Mouse (Mus musculus) CD4-positive helper T cell, adult 2 months (primary cell): ENCODE results near the gene Glipr2.

Source experiments
- DNase-seq: peaks from one replicate; pipeline ENCODE4 v3.0.0-alpha.2; 2012; ENCODE audit warnings: low read depth, missing footprints, low spot score

Gene Glipr2

DNA sequence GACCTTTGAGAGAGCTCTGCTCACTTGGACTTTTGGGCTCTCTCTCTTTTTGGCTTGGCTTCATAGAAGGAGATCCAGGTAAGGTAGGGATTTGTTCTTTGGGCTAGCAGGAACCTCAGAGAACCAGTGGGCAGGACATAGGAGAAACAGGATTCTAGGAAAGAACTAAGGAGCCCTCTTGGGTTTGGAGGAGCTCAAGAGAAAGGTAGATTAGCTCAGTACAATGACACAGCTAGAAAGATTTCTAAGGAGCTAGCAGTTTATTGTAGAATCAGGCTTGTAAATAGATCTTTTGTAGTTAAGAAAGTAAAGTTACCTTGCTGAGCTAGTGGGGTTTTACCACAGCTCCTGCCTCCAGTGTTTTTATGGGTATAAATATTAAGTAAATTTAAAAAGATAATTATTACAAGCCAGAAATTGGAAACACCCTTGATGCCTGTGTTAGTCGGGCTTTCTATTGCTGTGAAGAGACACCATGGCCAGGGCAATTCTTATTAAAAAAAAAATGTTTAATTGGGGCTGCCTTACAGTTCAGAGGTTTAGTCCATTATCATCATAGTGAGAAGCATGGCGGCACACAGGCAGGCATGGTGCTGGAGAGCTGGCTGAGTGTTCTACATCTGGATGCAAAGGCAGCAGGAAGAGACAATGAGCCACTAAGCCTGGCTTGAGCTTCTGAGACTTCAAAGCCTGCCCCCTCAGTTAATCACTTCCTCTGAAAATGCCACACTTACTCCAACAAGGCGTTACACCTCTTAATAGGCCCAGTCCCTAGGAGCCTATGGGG is 47.6 kb downstream of the Glipr2 start:
- DNase-seq: no peak

GRCm38 (mm10) chr4:44010176-44010575 is 53.0 kb downstream of the Glipr2 start:
- DNase-seq: no peak

DNA sequence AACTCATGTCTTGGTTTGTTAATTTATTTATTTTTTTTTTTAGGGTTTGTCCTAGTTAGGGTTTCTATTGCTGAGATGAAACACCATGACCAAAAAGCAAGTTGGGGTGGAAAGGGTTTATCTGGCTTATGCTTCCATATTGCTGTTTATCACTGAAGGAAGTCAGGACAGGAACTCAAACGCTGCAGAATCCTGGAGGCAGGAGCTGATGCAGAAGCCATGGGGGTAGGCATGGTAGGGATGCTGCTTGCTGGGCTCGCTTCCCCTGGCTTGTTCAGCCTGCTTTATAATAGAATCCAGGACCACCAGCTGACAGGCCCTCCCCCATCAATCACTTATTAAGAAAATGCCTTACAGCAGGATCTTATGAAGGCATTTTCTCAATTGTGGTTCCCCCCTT is 53.7 kb downstream of the Glipr2 start:
- no peak for DNase-seq

- DNase-seq: peak; percentile 23
Observed at GRCm38 (mm10) chr4:44011799-44012198, 54.6 kb downstream of the Glipr2 start.

GRCm38 (mm10) chr4:44012376-44013367 is 55.5 kb downstream of the Glipr2 start:
- peak; percentile 94 for DNase-seq

GRCm38 (mm10) chr4:44013391-44014070 is 56.3 kb downstream of the Glipr2 start:
- DNase-seq: no peak

DNA sequence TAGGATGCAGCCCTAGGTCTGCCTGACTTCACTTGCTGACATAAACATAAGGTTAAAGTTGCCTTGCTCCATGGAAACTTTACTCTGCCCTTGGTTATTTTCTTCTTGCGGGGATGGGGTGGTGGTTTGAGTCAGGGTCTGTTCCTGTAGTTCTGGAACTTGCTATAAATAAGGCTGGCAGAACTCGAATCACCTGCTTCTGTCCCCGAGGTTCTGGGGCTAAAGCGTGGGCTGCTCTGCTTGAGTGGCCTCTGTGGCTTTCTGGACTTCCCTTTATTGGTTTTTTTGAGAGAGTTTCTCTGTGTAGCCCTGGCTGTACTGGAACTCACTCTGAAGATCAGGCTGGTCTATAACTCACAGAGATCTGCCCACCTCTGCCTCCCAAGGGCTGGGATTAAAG is 58.9 kb downstream of the Glipr2 start:
- no peak for DNase-seq

DNA sequence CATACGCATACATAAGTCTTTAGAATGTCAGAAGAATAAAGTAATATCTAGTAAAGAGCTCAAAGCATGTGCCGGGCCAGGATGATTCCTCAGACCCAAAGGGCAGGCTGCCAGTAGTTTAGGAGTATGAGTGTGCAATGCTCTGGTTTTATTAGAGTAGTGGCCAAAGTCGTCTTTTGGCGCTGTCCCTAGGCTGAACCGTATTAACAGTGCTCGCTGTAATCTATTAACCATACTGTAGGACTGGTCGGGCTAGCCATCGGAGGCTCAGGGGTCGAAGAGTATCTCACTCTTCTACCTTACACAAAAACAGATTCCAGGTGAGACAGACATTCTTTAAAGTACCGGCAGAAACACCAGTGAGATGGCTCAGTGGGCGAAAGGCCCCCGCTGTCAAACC is 59.6 kb downstream of the Glipr2 start:
- DNase-seq: no peak

- DNase-seq: peak; percentile 90
Observed at GRCm38 (mm10) chr4:44022323-44022722, 65.1 kb downstream of the Glipr2 start.

- no peak for DNase-seq
Observed at GRCm38 (mm10) chr4:44022766-44023165, 65.6 kb downstream of the Glipr2 start.

DNA sequence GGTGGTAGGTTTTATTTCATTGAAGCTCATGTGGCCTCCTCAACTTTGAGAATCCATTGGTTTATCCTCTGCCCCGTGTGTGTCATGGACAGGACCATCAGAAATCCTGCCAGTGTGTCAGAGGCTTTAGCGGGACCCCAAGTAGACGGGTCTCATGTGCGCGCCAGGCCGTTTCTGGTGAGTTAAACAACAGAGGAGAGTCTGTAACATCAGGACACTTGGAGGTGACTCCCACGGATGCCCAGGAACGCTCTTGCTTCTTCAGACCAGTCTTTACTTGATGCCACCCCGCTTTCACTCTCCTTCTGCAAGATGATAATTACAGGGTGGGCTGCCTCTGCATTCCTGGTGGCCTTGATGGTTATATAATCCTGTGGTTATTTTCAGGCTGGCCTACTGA is 66.5 kb downstream of the Glipr2 start:
- DNase-seq: no peak

- no peak for DNase-seq
Observed at GRCm38 (mm10) chr4:44024241-44024640, 67.0 kb downstream of the Glipr2 start.

- no peak for DNase-seq
Observed at GRCm38 (mm10) chr4:44025570-44025969, 68.4 kb downstream of the Glipr2 start.
